Mouse (Mus musculus): Measurements from ENCODE around the gene Gm1043.

Gm1043 gene

DNA sequence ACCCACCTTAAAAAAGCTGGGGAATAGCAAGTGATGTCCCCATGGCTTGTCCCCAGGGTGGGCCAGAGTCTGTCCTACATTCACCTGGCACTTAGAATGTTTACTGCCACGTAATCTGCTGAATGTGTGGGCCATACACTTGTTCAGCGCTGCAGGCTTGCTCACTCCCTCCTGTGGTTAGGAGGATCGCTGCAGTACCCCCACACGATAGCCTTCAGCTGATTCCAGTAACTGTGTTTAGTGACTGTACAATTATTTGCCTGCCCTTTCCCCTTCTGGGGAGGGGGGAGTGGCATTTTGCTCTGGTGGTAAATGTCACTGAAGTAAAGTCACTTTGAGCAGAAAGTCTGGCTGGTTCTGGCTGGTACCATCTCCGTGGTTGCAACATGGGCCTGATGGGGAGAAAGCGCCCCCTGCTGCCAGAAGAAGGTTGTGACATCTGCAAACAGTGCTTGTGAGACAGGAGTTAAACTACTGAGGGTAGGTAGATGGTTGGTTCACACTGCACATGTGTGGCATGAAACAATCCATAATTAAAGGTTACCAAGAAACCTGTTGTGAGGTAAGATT lies 24.2 kb downstream of the Gm1043 start:
- 16% methylated on average over 6 of the region's 6 CpGs for WGBS

DNA sequence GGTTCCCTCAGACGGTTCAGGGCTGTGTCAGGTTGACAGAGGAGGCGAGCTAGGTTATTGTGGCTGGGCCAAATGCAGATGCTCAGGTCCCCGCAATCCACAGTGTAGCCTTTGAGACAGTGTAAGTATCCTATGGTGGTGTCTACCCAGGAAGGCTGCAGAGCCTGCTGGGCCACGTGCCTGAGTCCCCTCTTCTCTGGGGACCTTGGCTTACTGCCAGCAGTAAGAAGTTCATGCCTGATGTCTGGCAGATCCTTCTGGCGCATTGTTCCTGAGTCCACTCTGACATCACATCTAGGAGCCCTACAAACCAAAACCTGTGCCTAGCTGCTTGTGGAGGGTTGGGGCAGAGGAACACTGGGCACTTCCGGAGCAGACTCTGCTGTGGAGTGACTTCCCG lies 27.2 kb downstream of the Gm1043 start:
- 63% methylated on average over 7 of the region's 7 CpGs for WGBS

DNA sequence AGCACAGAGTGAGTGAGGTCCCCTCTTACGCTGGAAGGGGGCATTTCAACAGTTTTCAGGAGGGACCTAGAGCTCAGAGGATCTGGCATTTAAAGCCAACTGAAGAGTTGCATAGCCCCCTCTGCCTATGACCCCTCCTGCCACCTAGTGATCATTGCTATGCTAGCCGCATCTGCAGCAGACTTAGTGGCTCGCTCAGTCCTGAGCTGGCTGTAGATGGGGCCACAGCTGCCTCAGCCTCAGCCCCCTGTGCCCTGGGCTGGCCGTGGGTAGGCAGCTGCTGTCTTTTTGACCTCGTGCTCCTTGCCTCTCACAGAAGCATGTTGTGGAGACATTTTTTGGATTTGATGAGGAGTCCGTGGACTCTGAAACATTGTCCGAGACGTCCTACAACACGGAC lies 32.0 kb downstream of the Gm1043 start:
- WGBS, result 70% methylated on average over 9 of the region's 9 CpGs

DNA sequence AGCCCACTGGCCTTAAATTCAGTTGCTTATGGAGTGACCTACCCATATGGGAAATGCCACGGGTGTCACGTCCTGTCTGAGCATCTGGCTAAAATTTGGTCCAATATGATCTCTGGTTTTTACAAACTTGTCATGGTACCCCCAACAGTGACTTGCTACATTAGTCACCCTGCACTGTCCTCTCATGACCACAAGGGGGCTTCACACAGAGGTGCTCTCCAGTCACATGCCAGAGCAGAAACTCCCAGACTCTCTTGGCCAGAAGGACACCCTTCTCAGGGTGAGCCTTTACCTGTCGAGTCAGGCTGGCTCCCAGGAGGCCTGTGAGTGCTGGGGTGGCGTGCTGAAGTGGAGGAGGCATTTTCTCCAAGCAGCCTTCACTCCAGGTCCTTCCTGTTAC lies 33.1 kb downstream of the Gm1043 start:
- 48% methylated on average over 4 of the region's 4 CpGs for WGBS

DNA sequence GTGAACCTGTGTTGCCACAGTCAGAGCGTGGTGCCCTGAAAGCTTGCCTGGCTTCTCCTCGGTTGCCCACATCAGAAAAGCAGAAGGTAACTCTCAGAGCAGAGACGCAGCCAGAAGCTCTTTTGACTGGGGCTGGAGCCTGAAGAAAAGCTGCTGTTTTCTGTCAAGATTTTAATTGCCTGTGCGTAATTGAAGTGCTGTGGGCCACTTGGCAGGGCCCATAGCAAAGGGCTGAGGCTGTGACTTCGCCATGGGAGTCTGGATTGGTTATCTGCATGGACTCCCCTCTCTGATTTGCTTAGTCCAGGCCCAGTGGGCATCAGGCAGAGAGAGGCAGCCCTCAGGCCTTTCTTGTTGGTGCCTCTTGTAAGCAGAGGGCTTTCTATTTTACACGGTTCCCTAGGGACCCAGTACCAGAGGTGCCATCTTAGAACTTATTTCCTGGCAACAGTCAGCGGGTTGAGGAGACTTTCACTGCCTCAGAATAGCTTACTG lies 36.1 kb downstream of the Gm1043 start:
- whole genome bisulfite sequencing, result 49% methylated on average over 7 of the region's 7 CpGs

DNA sequence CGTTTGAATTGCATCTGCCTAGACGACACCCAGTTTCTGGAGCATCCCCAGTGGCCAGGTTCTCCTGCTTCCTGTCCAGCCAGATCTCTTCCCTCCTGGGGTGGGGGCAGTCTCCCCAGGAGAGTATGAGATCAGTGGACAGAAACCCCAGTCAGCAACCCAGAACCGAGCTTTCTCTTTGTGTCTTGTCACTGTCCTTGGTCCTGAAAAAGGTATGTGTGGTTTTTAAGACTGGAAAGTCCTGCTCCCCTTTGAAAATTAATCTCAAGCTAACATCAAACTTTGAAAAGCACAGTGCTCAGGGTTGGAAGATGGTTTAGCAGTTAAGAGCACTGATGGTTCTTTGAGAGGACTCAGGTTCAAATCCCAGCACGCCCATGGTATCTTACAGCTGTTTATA lies 46.7 kb downstream of the Gm1043 start:
- 70% methylated on average over 4 of the region's 4 CpGs for WGBS

DNA sequence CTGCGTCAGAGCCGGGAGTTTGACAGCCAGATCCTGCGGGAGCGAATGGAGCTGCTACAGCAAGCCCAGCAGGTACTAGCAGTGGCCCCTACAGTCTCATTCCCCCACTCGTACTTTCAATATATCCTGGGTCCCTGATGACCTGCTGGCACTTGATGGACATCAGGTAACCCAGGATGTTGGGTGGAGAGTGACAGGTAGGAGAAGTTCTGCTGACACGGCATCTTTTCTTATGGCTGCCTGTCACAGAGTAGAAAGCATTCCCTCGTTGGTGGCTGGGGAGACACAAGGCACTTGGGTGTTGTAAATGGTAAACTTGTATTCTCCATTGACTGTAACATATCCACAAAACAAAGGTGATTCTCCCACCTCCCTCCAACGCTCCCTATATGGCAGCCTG lies 56.6 kb downstream of the Gm1043 start:
- 77% methylated on average over 8 of the region's 8 CpGs for WGBS

DNA sequence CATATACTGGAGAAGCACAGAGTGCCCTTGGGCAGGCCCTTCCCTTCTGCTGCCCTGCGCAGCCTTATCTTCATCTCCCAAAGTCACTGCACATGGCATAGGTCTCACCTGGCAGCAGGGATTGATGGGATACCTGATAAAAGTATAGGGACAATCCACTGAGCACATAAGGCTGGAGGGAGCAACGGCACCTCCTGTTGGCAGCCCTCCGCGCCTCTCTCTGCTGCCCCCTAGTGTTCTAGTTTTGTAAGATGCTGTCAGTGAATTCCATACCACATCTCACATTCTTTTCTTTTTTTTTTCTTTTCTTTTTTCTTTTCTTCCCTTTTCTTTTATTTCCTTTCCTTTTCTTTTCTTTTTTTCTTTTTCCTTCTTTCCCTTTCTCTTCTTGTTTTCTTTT lies 62.4 kb downstream of the Gm1043 start:
- 21% methylated on average over 4 of the region's 4 CpGs for WGBS

DNA sequence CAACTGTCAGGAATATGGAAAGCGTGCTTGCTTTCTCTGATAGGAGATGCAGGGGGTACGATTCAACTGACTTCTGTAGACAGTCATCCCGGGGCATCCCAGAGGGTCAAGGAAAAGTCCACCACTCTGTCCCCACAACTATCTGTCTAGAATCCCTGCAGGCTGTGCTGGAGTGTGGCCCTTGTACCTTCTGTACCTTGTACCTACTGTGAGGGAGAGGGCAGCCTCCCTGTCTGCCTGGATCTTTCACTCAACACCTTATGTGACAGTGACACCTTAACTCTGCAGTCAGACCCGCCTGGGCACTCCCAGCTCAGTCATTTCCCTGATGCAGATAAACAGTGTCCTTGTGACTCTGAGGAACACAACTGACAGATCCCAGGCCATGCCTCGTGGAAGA lies 65.5 kb downstream of the Gm1043 start:
- WGBS, result 68% methylated on average over 5 of the region's 5 CpGs

DNA sequence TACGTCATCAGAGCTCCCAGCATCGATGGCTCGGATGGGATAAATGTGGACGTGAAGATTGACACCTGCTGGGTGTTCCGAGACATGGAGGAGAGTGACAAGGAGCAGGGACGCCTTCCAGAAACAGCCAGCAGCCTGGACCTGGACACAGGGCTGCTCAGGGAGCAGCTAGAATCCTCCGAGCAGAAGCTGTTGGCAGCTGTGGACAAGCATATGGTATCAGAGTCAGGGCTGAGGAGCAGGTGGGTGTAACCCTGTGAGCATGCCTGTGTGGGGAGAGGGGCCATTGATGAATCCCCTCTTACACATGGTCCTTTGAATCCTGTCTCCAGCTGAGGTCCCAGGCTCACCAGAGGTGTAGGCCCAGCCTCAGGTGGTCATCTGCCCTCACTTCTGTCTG lies 69.3 kb downstream of the Gm1043 start:
- 67% methylated on average over 7 of the region's 7 CpGs for WGBS

DNA sequence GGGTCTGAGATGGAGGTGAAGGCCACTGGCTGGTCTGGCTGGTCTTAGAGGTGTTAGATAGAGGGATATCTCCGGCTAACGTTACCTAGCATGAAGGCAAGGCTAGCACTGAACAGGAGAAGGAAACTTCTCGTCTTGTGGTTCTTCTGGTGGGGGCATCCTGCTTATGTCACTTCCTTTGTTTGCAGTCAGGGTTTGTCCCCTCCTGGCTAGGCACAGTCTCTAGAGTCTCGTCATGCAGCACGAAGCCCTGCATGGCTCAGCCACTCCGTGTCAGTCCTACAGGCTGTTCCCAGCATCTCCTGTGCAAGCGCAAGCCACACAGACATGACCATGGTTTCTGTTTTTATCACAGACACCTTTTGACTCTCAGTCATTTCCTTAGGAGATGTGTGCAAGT lies 73.2 kb downstream of the Gm1043 start:
- WGBS, result 82% methylated on average over 7 of the region's 7 CpGs

DNA sequence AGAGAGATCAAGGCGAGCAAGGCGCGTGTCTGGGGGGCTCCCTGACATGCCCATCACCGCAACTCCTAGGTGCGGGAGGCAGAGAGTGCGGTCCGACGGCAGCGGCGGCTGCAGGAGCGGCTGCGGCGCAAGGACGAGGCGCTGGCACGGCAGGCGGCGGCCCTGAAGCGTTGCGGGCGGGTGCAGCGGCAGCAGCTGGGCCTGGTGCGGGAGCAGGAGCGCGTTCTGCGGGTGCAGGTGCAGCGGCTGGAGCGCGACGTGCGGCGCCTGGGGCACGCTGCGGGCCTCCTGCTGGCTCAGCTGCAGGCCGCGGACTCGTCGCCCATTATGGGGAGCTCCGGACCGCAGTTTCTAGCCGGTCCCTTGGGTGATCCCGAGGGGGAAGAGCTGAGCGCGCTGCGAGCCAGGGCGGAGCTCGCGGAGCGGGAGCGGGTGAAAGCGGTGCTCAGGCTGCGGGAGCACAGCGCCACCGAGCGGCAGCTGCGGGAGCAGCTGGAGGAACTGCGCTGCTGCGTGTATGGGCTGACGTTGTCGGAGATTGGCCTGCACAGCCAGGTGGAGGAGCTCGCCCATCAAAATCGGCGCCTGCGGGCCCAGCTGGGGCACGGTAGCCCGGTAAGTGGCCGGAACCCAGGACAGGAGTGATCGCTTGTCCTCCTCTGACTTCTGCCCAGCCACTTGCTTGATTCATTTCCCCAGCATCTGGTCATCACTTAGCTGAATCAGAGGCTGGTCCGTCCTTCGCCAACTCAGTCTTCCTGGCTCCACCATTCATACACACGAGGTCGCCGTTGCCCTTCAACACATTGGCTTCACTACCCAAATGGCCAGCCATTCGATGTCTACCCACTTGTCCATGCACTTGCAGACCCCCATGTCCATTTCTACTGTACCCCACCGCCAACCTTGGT lies 78.0 kb downstream of the Gm1043 start:
- 10% methylated on average over 75 of the region's 75 CpGs for WGBS

DNA sequence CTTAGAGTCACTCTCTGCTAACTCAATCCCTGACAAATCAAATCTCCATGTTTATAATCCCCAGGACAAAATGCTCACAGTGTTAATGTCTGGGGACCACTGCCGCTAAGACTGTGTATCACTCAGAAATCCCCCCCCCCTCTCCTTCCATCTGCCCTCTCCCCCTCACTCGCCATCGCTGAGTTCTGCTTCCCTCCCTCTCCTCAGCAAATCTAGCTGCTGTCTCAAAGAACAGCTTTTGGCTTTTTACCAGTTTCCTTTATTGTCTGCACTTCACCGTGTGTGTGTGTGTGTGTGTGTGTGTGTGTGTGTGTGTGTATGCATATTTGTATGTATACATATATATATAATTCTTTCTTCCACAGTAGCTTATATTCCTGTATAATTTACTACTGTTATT lies 91.3 kb downstream of the Gm1043 start:
- 19% methylated on average over 4 of the region's 4 CpGs for WGBS

DNA sequence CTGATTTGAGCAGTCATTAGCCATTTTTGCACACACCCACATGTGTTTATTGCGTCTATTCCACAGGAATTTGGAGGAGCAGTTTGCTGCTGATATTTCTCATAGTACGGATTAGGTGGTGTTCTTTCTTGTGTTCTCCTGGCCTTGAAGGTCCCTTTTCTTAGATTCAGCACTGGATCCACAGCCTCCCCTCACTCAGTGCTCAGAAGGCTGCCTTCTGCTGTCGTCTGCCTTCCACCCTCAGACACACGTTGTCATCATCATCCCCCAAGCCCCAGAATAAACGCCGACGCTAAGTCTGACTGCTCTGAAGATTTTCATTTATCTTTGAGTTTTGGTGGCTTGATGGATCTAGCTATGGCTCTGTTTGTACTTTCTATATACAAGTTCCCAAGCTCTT lies 91.9 kb downstream of the Gm1043 start:
- WGBS, result 39% methylated on average over 7 of the region's 7 CpGs

DNA sequence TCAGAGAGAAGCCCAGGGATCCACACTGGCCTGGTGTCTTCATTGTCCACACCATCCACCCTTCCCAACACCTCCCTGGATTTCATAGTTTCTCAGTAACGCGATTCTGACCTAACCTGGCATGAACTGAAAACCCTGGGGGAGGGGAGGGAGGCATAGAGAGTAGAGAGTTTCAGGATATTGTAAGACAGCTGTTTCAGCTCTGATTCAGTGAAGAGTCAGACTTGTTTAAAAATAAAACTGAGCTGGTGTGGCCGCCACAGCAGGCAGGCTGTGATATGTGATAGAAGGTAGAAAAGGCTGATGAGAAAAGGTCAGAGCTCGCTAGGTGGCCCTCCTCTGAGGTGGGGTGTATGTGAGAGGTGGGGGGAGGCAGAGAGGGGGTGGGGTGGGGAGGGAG lies 93.6 kb downstream of the Gm1043 start:
- 35% methylated on average over 4 of the region's 4 CpGs for WGBS

DNA sequence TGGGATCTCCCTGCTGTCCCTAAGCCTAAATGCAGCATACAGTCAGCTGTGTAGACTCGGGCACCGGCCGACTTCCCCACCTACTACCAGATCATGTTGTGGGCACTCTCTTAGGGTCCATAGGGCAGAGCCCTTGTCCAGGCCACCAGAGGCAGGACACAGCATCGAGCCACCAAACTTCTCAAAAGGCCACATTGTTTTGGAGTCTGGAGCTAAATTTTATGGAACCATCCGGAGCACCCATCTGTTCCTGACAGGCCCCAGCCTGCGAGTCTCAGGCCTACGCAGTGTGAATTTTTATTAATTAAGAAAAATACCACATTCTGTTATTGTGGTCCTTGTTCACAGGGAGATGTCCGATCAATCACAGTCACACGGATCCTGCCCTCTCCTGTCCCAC lies 94.7 kb downstream of the Gm1043 start:
- 68% methylated on average over 9 of the region's 9 CpGs for WGBS

DNA sequence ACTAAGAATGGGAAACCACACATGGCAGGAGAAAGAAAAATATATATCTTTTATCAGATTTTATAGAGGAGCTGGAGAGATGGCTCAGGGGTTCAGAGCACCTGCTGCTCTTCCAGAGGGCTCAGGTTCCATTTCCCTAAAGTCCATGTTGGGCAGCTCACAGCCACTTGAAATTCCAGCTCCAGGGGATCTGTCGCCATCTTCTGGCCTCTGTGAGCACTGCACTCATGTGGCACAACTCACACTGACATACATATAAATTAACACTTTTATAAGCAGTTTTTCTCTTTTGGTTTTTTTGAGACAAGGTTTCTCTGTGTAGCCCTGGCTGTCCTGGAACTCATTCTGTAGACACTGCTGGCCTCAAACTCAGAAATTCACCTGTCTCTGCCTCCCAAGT lies 95.5 kb downstream of the Gm1043 start:
- WGBS, result 67% methylated on average over 1 of the region's 1 CpGs

DNA sequence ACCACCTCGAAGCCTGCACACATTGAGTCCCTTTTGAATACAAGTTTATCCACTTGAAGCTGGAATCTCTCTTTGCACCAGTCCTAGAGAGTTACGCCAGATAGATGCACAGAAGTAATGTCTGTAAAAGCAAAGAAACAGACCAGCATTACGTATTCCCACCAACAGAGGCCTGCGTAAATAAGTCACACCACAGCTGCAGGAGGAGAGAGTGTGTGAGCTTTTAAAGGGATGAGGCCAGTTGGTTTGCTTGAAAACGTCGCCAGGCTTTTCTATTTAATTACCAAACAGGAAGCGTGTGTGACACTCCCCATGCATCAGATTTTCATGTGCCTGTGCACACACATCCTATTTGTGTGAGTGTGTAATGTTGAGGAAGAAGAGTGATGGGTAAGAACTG lies 99.4 kb downstream of the Gm1043 start:
- 68% methylated on average over 7 of the region's 7 CpGs for WGBS

DNA sequence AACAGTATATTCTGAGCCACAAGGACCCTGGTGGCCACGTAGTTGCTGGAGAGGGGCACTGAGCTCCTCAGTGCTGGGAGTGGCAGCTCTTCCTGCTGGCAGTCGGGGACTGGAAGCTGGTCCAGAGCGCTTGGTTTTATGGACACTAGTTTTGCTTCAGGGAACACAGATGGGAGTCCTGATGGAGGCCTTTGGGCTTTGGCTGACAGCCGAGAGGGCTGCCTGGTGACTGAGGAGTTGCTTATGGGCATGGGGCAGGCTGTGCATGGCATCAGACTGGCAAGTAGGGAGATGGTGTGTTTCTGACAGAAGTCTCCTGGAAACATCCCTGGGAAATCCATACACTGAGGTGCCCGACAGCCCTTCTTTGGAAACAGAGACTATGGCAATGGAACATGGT lies 105.2 kb downstream of the Gm1043 start:
- 87% methylated on average over 5 of the region's 5 CpGs for WGBS

DNA sequence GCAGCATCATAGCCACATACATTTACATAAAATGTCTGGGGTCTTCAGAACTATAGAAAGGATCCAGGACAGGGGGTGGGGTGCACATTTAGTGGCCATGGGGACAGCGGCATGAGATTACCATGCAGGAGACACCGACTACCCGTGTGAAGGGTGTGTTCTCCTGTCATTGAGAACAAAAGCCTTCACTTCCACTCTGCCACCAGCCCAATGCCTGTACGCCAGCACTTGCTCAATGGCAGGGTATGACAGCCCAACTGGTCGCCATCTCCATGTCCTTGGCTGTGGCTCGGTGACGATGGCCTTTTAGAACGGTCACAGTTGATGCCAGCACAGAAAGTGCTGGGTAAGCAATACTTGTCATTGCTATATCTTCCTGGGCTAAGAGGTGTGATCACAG lies 111.0 kb downstream of the Gm1043 start:
- WGBS, result 81% methylated on average over 8 of the region's 8 CpGs

DNA sequence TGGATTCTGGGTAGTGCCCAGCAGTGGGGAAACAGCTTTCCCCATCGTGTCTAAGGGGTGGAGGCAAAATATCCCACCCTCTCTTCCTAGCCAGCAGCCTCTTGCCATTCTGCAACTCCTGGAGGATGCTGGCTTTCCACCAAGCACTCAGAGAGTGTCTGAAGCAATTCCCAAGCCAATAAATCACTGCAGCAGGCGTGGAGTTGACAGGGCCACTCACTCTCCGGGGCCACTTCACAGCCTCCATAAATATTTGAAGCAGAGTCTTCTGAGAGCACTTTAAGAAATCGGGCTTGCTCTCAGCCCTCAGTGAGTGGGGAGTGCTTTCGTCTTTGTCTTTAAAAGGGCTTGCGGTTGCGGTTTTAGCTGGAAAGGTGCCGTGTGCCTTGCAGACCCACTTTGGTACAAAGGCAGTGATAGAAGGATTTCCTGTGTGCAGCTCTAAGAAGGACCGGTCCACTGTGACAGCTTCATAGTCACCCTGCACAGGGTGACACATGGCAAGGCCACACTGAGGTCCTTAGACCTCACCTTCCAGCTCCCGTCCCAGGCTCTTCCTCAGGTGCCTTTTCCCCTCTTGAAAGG lies 111.6 kb downstream of the Gm1043 start:
- 57% methylated on average over 10 of the region's 10 CpGs for WGBS

DNA sequence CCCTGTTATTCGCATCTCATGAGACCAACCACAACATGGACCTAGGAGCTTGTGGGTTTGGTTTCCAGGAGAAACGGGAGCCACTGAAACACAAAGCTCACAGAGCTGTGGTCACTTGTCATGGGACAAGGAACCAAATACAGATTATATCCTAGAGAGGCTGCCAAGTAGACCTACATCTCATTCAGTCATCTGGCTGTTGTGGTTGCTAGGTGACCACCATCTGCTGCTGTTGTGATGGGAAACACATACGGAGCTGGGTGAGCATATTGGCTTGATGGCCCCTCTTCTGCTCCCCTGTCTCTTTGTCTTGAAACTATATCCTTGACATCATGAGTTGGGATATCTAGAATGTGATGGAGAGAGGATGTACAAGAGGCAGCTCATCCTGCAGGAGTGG lies 112.3 kb downstream of the Gm1043 start:
- WGBS, result 57% methylated on average over 3 of the region's 3 CpGs

Data from cerebral cortex, adult 2 months (tissue).